Mouse (Mus musculus) stomach, postnatal 0 days (tissue): ENCODE measurements around the gene Mecom. TPM values are rescaled to one million over a fixed set of nuclear protein-coding genes. Genes with fewer than 3 reads are reported as not detected.

ENCODE experiments used
- ATAC-seq: fragments of 200-750 bp; cut with Nextera tagmentation; 2 replicates; pipeline ENCODE4 v1.8.0; 2017; ENCODE audit not compliant: low FRiP score, low TSS enrichment
- DNase-seq: peaks from one replicate; pipeline ENCODE4 v3.0.0-alpha.2; 2016; ENCODE audit warnings: low spot score
- H3K27ac ChIP-seq: fragments of 300-500 bp; sonication (generic); replicated peaks from 2 replicates; pipeline ENCODE4 v1.5.1; 2014; ENCODE audit warnings: mild to moderate bottlenecking, control low read depth
- H3K27me3 ChIP-seq: fragments of 300-500 bp; sonication (generic); 2 replicates; pipeline ENCODE4 v1.6.1; 2014; ENCODE audit warnings: low read length; ENCODE audit not compliant: control insufficient read depth, insufficient read depth
- H3K36me3 ChIP-seq: fragments of 300-500 bp; sonication (generic); 2 replicates; pipeline ENCODE4 v1.6.1; 2014; ENCODE audit warnings: low read length, mixed read lengths; ENCODE audit not compliant: control insufficient read depth, insufficient read depth
- H3K4me1 ChIP-seq: fragments of 300-500 bp; sonication (generic); replicated peaks from 2 replicates; pipeline ENCODE4 v1.6.1; 2014; ENCODE audit warnings: antibody characterized with exemption; ENCODE audit not compliant: control insufficient read depth, insufficient read depth
- H3K4me2 ChIP-seq: fragments of 300-500 bp; sonication (generic); replicated peaks from 2 replicates; pipeline ENCODE4 v1.6.1; 2014; ENCODE audit warnings: low read depth, mild to moderate bottlenecking, control low read depth, moderate library complexity
- H3K4me3 ChIP-seq: fragments of 300-500 bp; sonication (generic); 2 replicates; pipeline ENCODE4 v1.5.1; 2014; ENCODE audit warnings: low read depth, low read length, control low read depth
- H3K9ac ChIP-seq: fragments of 300-500 bp; sonication (generic); 2 replicates; pipeline ENCODE4 v1.6.1; 2014; ENCODE audit warnings: mild to moderate bottlenecking, low read length, control low read depth, mixed read lengths
- H3K9me3 ChIP-seq: fragments of 300-500 bp; sonication (generic); 2 replicates; pipeline ENCODE4 v1.6.1; 2016; ENCODE audit warnings: low read length; ENCODE audit not compliant: control insufficient read depth
- CTCF ChIP-seq: IDR thresholded peaks from 2 replicates; pipeline ENCODE4 v1.5.1; 2016; ENCODE audit warnings: antibody characterized with exemption, low read depth, mild to moderate bottlenecking, moderate library complexity
- EP300 ChIP-seq: optimal IDR thresholded peaks from 2 replicates; pipeline ENCODE3; 2016; ENCODE audit warnings: antibody characterized with exemption
- WGBS: fragments of 180-500 bp; shearing (Covaris S2); extraction: QIAGEN DNeasy Blood & Tissue Kit; methylation state at CpG from one replicate; pipeline ENCODE4 v1.1.7; 2014; 5-methylcytosine and 5-hydroxymethylcytosine counted together
- polyA plus RNA-seq: library from polyadenylated mRNA; unstranded; fragments of >200 nt; fragmentation: Nextera tagmentation; extraction: Ambion mirVana; gene quantifications from 2 replicates; pipeline ENCODE4 v1.2.1, GENCODE M21; 2015

Mecom gene
- polyA plus RNA-seq, 1 experiment from 2014 or later: 25.7 TPM

- no peak overlapping the region for H3K9ac ChIP-seq
- H3K4me1 ChIP-seq: no peaks in the 10 kb centered on the region; the same call in 1 of the 2 replicates
- TF ChIP-seq EP300 (no peak), CTCF (no peak)
- no peak overlapping the region for H3K27ac ChIP-seq
- no peak overlapping the region for H3K4me2 ChIP-seq
- no peak overlapping the region for H3K4me3 ChIP-seq
- 58% methylated on average over 4 of the region's 4 CpGs for WGBS
- DNase-seq (no peak), ATAC-seq (no peak)
- no peaks in the 10 kb centered on the region for H3K9me3 ChIP-seq
- no peaks in the 10 kb centered on the region for H3K36me3 ChIP-seq
- H3K27me3 ChIP-seq: no peaks in the 10 kb centered on the region
Measured at GRCm38 (mm10) chr3:30392662-30393061, 155.1 kb downstream of the Mecom start.

- no peak for TF ChIP-seq CTCF
- TF ChIP-seq EP300: no peak
- Histone ChIP-seq H3K4me1 (no peaks in the 10 kb centered on the region; the same call in 1 of the 2 replicates), H3K9ac (no peak overlapping the region), H3K4me2 (no peak overlapping the region), H3K4me3 (no peak overlapping the region), H3K36me3 (no peaks in the 10 kb centered on the region), H3K9me3 (no peaks in the 10 kb centered on the region), H3K27me3 (no peaks in the 10 kb centered on the region), H3K27ac (no peak overlapping the region)
- DNase-seq (no peak), ATAC-seq (no peak)
- 23% methylated on average over 4 of the region's 4 CpGs for WGBS
Measured at GRCm38 (mm10) chr3:30392218-30392617, 155.6 kb downstream of the Mecom start.

GRCm38 (mm10) chr3:30390346-30390745, 157.5 kb downstream of the Mecom start:
- Histone ChIP-seq H3K27me3 (no peaks in the 10 kb centered on the region), H3K4me3 (no peak overlapping the region), H3K9me3 (no peaks in the 10 kb centered on the region), H3K9ac (no peak overlapping the region), H3K4me1 (no peaks in the 10 kb centered on the region; the same call in 1 of the 2 replicates), H3K4me2 (no peak overlapping the region), H3K36me3 (no peaks in the 10 kb centered on the region), H3K27ac (no peak overlapping the region)
- no peak for ATAC-seq
- no peak for TF ChIP-seq CTCF
- no peak for TF ChIP-seq EP300
- DNase-seq: no peak
- WGBS: 87% methylated on average over 5 of the region's 5 CpGs

GRCm38 (mm10) chr3:30380273-30380672, 167.5 kb downstream of the Mecom start:
- Histone ChIP-seq H3K27ac (no peak overlapping the region), H3K4me2 (no peak overlapping the region), H3K4me1 (no peaks in the 10 kb centered on the region), H3K9me3 (no peaks in the 10 kb centered on the region), H3K9ac (no peak overlapping the region), H3K4me3 (no peak overlapping the region), H3K27me3 (no peaks in the 10 kb centered on the region), H3K36me3 (no peaks in the 10 kb centered on the region)
- ATAC-seq: no peak
- TF ChIP-seq CTCF (no peak), EP300 (no peak)
- 44% methylated on average over 4 of the region's 4 CpGs for WGBS
- DNase-seq: no peak

GRCm38 (mm10) chr3:30379301-30379700, 168.5 kb downstream of the Mecom start:
- Histone ChIP-seq H3K36me3 (no peaks in the 10 kb centered on the region), H3K4me3 (no peak overlapping the region), H3K9ac (no peak overlapping the region), H3K4me2 (no peak overlapping the region), H3K27ac (no peak overlapping the region), H3K9me3 (no peaks in the 10 kb centered on the region), H3K4me1 (no peaks in the 10 kb centered on the region), H3K27me3 (no peaks in the 10 kb centered on the region)
- DNase-seq (no peak), ATAC-seq (no peak)
- no peak for TF ChIP-seq CTCF
- no peak for TF ChIP-seq EP300
- WGBS: 69% methylated on average over 6 of the region's 6 CpGs

GRCm38 (mm10) chr3:30371472-30371871, 176.3 kb downstream of the Mecom start:
- Histone ChIP-seq H3K27me3 (no peaks in the 10 kb centered on the region), H3K36me3 (no peaks in the 10 kb centered on the region), H3K9me3 (no peaks in the 10 kb centered on the region), H3K4me3 (no peak overlapping the region), H3K4me2 (peak overlapping the region; percentile 24; the same call in 1 of the 2 replicates), H3K4me1 (no peaks in the 10 kb centered on the region), H3K27ac (no peak overlapping the region), H3K9ac (no peak overlapping the region)
- TF ChIP-seq CTCF: no peak
- no peak for TF ChIP-seq EP300
- DNase-seq (no peak), ATAC-seq (no peak)
- WGBS: 33% methylated on average over 7 of the region's 7 CpGs
